Mouse (Mus musculus): ENCODE measurements around the gene Pdpk1. TPM values are rescaled to one million over a fixed set of nuclear protein-coding genes. Genes with fewer than 3 reads are reported as not detected.
A peak's percentile ranks its signal among the peaks of the same experiment; 100 is the strongest.

Pdpk1 gene
- total and polyA plus RNA-seq, 2 experiments from 2014 or later, result 35.4 to 43.2 TPM

DNA sequence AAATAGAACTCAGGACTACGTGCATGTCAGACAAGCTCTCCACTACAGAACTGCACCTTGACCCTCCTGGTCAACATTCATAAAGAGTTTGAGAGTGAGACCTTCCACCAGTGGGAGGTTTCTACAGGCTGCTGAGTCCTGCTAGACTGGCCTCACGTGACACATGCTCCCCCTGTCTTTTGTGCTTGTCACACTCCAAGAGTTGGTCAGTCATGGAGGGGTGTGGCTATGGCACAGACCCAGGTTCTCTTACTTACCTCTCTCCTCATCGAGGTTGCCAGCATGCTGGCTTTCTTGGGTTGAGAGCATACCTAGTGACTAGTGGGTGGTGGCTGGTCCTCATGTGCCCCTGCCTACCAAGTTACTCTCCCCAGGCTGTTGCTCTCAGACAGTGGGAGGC, 3.7 kb upstream of the Pdpk1 start:
- no peak overlapping the region for H3K9ac ChIP-seq (replicated peaks; ENCODE audit: low read depth, low read length)
- WGBS, result 44% methylated on average over 3 of the region's 3 CpGs
- no peak for TF ChIP-seq EP300 (IDR thresholded peaks at IDR 0.05; ENCODE audit: low read depth)
- no peak overlapping the region for H3K4me2 ChIP-seq (ENCODE audit: low read depth, low read length)
- no peak overlapping the region for H3K4me3 ChIP-seq (ENCODE audit: low read depth, low read length)
- no peak overlapping the region for H3K27ac ChIP-seq (ENCODE audit: low read depth)
- ATAC-seq (ENCODE audit: insufficient read depth, low read depth) (no peak), DNase-seq (ENCODE audit: low spot score) (no peak)
- no peaks in the 10 kb centered on the region; the same call in 1 of the 2 replicates for H3K36me3 ChIP-seq (replicated peaks; ENCODE audit: control insufficient read depth, insufficient read depth, low read length)
- no peaks in the 10 kb centered on the region for H3K9me3 ChIP-seq (replicated peaks; ENCODE audit: control insufficient read depth, low read length)
- 0 out of 2 replicates have a peak, but pooled peaks cover 6% of the 10 kb centered on the region for H3K4me1 ChIP-seq (ENCODE audit: control insufficient read depth, insufficient read depth)
- H3K27me3 ChIP-seq (ENCODE audit: control insufficient read depth, insufficient read depth, low read length), result no peaks in the 10 kb centered on the region

DNA sequence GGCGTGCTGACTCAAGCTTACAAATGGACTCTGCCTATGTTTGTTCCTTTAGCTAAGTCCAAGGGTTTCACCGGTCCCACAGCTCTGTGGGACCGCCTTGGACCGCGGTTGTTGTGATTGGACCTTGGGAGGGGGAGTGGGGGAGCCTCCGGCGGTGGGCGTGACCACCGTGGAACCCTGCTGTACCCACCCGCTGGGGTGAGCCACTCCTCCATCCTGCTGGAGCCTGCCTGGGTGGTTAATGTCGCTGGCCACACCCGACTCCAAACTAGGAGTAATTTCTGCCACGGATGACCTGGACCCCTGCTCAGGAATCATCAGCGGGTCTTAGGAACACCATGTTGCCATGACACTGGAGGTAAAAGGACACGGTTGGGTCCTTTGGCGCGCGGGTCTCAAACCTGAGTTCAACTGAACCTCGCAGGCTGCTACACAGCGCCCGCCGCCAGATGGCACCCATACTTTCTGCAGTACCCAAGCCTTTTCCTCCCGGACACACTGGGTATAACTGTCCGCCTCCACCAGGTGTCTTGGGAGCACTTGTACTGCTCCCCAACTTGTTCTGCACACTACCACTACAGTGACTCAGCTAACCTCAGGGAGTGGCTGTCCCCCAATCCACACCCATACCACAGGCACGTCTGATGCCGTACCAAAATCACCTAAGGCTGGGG, 1.3 kb upstream of the Pdpk1 start:
- peak overlapping the region; percentile 43 for H3K4me3 ChIP-seq (ENCODE audit: low read depth, low read length)
- H3K27me3 ChIP-seq (ENCODE audit: control insufficient read depth, insufficient read depth, low read length), result no peaks in the 10 kb centered on the region
- H3K27ac ChIP-seq (ENCODE audit: low read depth), result no peak overlapping the region
- peak overlapping the region; percentile 78 for H3K4me2 ChIP-seq (ENCODE audit: low read depth, low read length)
- H3K36me3 ChIP-seq (replicated peaks; ENCODE audit: control insufficient read depth, insufficient read depth, low read length), result no peaks in the 10 kb centered on the region
- no peaks in the 10 kb centered on the region for H3K9me3 ChIP-seq (replicated peaks; ENCODE audit: control insufficient read depth, low read length)
- 0 out of 2 replicates have a peak, but pooled peaks cover 6% of the 10 kb centered on the region for H3K4me1 ChIP-seq (ENCODE audit: control insufficient read depth, insufficient read depth)
- ATAC-seq (ENCODE audit: insufficient read depth, low read depth) (peak; percentile 85), DNase-seq (ENCODE audit: low spot score) (peak; percentile 83)
- TF ChIP-seq EP300 (IDR thresholded peaks at IDR 0.05; ENCODE audit: low read depth) (no peak), CTCF (IDR thresholded peaks at IDR 0.05; ENCODE audit: low read depth) (peak; percentile 81)
- WGBS, result under 1% methylated on average over 26 of the region's 26 CpGs
- H3K9ac ChIP-seq (replicated peaks; ENCODE audit: low read depth, low read length), result peak overlapping the region; percentile 38; the same call in 1 of the 2 replicates

DNA sequence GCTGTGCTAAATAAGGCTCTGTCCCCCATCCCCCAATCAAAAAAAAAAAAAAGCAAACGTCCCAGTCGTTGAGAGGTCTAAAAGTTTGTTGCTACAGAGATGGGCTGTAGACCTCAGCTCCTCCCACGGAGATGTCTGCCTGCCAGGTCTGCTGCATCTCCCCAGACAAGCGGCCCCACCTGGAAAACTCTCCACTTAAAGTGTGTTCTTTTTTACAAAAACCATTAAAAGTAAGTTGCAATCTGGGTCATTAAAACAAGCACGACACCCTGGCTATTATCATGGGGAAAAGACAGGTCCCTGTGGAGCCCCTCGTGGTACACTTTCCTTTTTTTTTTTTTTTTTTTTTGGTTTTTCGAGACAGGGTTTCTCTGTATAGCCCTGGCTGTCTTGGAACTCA, 658 bp upstream of the Pdpk1 start:
- ATAC-seq (ENCODE audit: insufficient read depth, low read depth), result 0 out of 2 replicates have a peak, but pooled peaks have one; percentile 4
- peak overlapping the region; percentile 43 for H3K4me3 ChIP-seq (ENCODE audit: low read depth, low read length)
- peak overlapping the region; percentile 38; the same call in 1 of the 2 replicates for H3K9ac ChIP-seq (replicated peaks; ENCODE audit: low read depth, low read length)
- DNase-seq (ENCODE audit: low spot score), result no peak
- no peak overlapping the region for H3K27ac ChIP-seq (ENCODE audit: low read depth)
- no peaks in the 10 kb centered on the region for H3K36me3 ChIP-seq (replicated peaks; ENCODE audit: control insufficient read depth, insufficient read depth, low read length)
- no peaks in the 10 kb centered on the region for H3K27me3 ChIP-seq (ENCODE audit: control insufficient read depth, insufficient read depth, low read length)
- TF ChIP-seq CTCF (IDR thresholded peaks at IDR 0.05; ENCODE audit: low read depth) (no peak), EP300 (IDR thresholded peaks at IDR 0.05; ENCODE audit: low read depth) (no peak)
- WGBS, result 12% methylated on average over 7 of the region's 7 CpGs
- H3K9me3 ChIP-seq (replicated peaks; ENCODE audit: control insufficient read depth, low read length), result no peaks in the 10 kb centered on the region
- H3K4me1 ChIP-seq (ENCODE audit: control insufficient read depth, insufficient read depth), result 0 out of 2 replicates have a peak, but pooled peaks cover 6% of the 10 kb centered on the region
- peak overlapping the region; percentile 78 for H3K4me2 ChIP-seq (ENCODE audit: low read depth, low read length)

DNA sequence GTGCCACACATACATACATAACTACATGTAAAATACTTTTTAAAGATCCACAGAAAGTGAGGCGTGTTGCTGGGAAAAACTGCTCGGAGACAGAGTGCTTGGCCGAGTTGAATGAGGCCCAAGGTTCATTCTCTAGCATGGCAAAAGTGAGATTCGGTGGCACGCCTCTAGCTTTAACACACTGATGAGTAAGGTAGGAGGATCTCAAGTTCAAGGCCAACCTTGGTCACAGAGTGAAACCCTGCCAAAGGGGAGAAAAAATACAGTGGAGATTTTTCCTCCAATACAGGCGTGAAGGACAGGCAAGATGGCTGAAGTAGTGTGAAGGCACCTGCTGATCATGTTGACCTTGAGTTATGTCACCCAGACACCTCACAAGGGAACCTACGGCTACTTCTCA, 1.3 kb downstream of the Pdpk1 start:
- Histone ChIP-seq H3K9ac (replicated peaks; ENCODE audit: low read depth, low read length) (no peak overlapping the region), H3K4me3 (ENCODE audit: low read depth, low read length) (no peak overlapping the region), H3K27ac (ENCODE audit: low read depth) (no peak overlapping the region), H3K36me3 (replicated peaks; ENCODE audit: control insufficient read depth, insufficient read depth, low read length) (no peaks in the 10 kb centered on the region), H3K9me3 (replicated peaks; ENCODE audit: control insufficient read depth, low read length) (no peaks in the 10 kb centered on the region), H3K27me3 (ENCODE audit: control insufficient read depth, insufficient read depth, low read length) (no peaks in the 10 kb centered on the region), H3K4me1 (ENCODE audit: control insufficient read depth, insufficient read depth) (0 out of 2 replicates have a peak, but pooled peaks cover 6% of the 10 kb centered on the region), H3K4me2 (ENCODE audit: low read depth, low read length) (no peak overlapping the region)
- no peak for ATAC-seq (ENCODE audit: insufficient read depth, low read depth)
- WGBS, result 86% methylated on average over 7 of the region's 7 CpGs
- no peak for DNase-seq (ENCODE audit: low spot score)
- no peak for TF ChIP-seq CTCF (IDR thresholded peaks at IDR 0.05; ENCODE audit: low read depth)
- no peak for TF ChIP-seq EP300 (IDR thresholded peaks at IDR 0.05; ENCODE audit: low read depth)

DNA sequence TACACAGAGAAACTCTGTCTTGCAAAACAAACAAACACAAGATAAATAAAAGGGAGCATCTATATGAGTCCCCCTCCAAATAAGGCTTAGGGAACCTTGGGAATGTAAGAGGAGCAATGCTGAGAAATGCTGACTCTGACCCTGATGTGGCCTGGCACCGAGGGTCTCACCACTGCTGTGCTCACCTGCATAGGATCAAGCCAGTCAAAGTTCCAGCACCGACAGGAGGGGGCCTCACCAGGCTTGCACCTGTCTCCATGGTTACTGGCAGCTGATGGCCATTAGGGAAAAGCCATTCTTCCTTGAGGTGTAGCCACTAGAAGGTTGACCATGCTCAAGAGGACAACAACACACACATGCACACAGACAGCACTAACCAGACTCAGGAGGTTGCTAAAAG, 7.8 kb downstream of the Pdpk1 start:
- Histone ChIP-seq H3K36me3 (replicated peaks; ENCODE audit: control insufficient read depth, insufficient read depth, low read length) (no peaks in the 10 kb centered on the region), H3K9ac (replicated peaks; ENCODE audit: low read depth, low read length) (no peak overlapping the region), H3K4me3 (ENCODE audit: low read depth, low read length) (no peak overlapping the region), H3K4me2 (ENCODE audit: low read depth, low read length) (no peak overlapping the region), H3K27ac (ENCODE audit: low read depth) (no peak overlapping the region), H3K9me3 (replicated peaks; ENCODE audit: control insufficient read depth, low read length) (no peaks in the 10 kb centered on the region), H3K27me3 (ENCODE audit: control insufficient read depth, insufficient read depth, low read length) (no peaks in the 10 kb centered on the region), H3K4me1 (ENCODE audit: control insufficient read depth, insufficient read depth) (peaks cover 15% of the 10 kb centered on the region)
- ATAC-seq (ENCODE audit: insufficient read depth, low read depth) (no peak), DNase-seq (ENCODE audit: low spot score) (no peak)
- TF ChIP-seq CTCF (IDR thresholded peaks at IDR 0.05; ENCODE audit: low read depth) (no peak), EP300 (IDR thresholded peaks at IDR 0.05; ENCODE audit: low read depth) (no peak)
- 41% methylated on average over 2 of the region's 2 CpGs for WGBS
